Mouse (Mus musculus): ENCODE results near the gene Id4. TPM values are rescaled to one million over a fixed set of nuclear protein-coding genes. Genes with fewer than 3 reads are reported as not detected.

Id4 gene
- polyA plus RNA-seq, 1 experiment from 2014 or later, result 23.9 TPM

GRCm38 (mm10) chr13:48236865-48237264 lies 24.2 kb upstream of the Id4 start:
- 65% methylated on average over 7 of the region's 7 CpGs for WGBS
- H3K4me3 ChIP-seq (replicated peaks; ENCODE audit: low read depth, low read length), result no peak overlapping the region
- H3K27me3 ChIP-seq (ENCODE audit: insufficient read depth, low read length), result no peaks in the 10 kb centered on the region
- H3K4me2 ChIP-seq (ENCODE audit: low read length), result no peak overlapping the region
- no peak for TF ChIP-seq CTCF (IDR thresholded peaks at IDR 0.05; ENCODE audit: low read depth)
- H3K4me1 ChIP-seq (replicated peaks; ENCODE audit: insufficient read depth, low read length), result no peaks in the 10 kb centered on the region
- ATAC-seq (replicated peaks; ENCODE audit: low FRiP score, low read depth) (no peak), DNase-seq (ENCODE audit: low spot score) (no peak)
- H3K9ac ChIP-seq (ENCODE audit: low read depth, low read length), result no peak overlapping the region
- no peaks in the 10 kb centered on the region for H3K9me3 ChIP-seq (replicated peaks; ENCODE audit: low read length)
- no peak overlapping the region for H3K27ac ChIP-seq
- H3K36me3 ChIP-seq (ENCODE audit: insufficient read depth, low read length), result no peaks in the 10 kb centered on the region

GRCm38 (mm10) chr13:48237516-48237915 lies 23.5 kb upstream of the Id4 start:
- Histone ChIP-seq H3K4me1 (replicated peaks; ENCODE audit: insufficient read depth, low read length) (no peaks in the 10 kb centered on the region), H3K36me3 (ENCODE audit: insufficient read depth, low read length) (no peaks in the 10 kb centered on the region), H3K27ac (no peak overlapping the region), H3K4me2 (ENCODE audit: low read length) (no peak overlapping the region), H3K9ac (ENCODE audit: low read depth, low read length) (no peak overlapping the region), H3K4me3 (replicated peaks; ENCODE audit: low read depth, low read length) (no peak overlapping the region), H3K9me3 (replicated peaks; ENCODE audit: low read length) (no peaks in the 10 kb centered on the region), H3K27me3 (ENCODE audit: insufficient read depth, low read length) (no peaks in the 10 kb centered on the region)
- peak; percentile 69 for TF ChIP-seq CTCF (IDR thresholded peaks at IDR 0.05; ENCODE audit: low read depth)
- DNase-seq (ENCODE audit: low spot score) (peak; percentile 56), ATAC-seq (replicated peaks; ENCODE audit: low FRiP score, low read depth) (no peak)
- WGBS, result 12% methylated on average over 4 of the region's 4 CpGs

GRCm38 (mm10) chr13:48245235-48246012 lies 15.6 kb upstream of the Id4 start:
- ATAC-seq (replicated peaks; ENCODE audit: low FRiP score, low read depth) (no peak), DNase-seq (ENCODE audit: low spot score) (peak; percentile 77)
- no peaks in the 10 kb centered on the region for H3K9me3 ChIP-seq (replicated peaks; ENCODE audit: low read length)
- no peak overlapping the region for H3K4me2 ChIP-seq (ENCODE audit: low read length)
- no peak for TF ChIP-seq CTCF (IDR thresholded peaks at IDR 0.05; ENCODE audit: low read depth)
- no peak overlapping the region for H3K27ac ChIP-seq
- no peak overlapping the region for H3K9ac ChIP-seq (ENCODE audit: low read depth, low read length)
- no peaks in the 10 kb centered on the region for H3K4me1 ChIP-seq (replicated peaks; ENCODE audit: insufficient read depth, low read length)
- 19% methylated on average over 5 of the region's 5 CpGs for WGBS
- no peaks in the 10 kb centered on the region for H3K36me3 ChIP-seq (ENCODE audit: insufficient read depth, low read length)
- H3K4me3 ChIP-seq (replicated peaks; ENCODE audit: low read depth, low read length), result no peak overlapping the region
- no peaks in the 10 kb centered on the region for H3K27me3 ChIP-seq (ENCODE audit: insufficient read depth, low read length)

GRCm38 (mm10) chr13:48252559-48252958 lies 8.5 kb upstream of the Id4 start:
- Histone ChIP-seq H3K9me3 (replicated peaks; ENCODE audit: low read length) (no peaks in the 10 kb centered on the region), H3K4me1 (replicated peaks; ENCODE audit: insufficient read depth, low read length) (no peaks in the 10 kb centered on the region), H3K9ac (ENCODE audit: low read depth, low read length) (no peak overlapping the region), H3K27ac (no peak overlapping the region), H3K27me3 (ENCODE audit: insufficient read depth, low read length) (no peaks in the 10 kb centered on the region), H3K4me2 (ENCODE audit: low read length) (no peak overlapping the region), H3K4me3 (replicated peaks; ENCODE audit: low read depth, low read length) (no peak overlapping the region), H3K36me3 (ENCODE audit: insufficient read depth, low read length) (no peaks in the 10 kb centered on the region)
- no peak for TF ChIP-seq CTCF (IDR thresholded peaks at IDR 0.05; ENCODE audit: low read depth)
- DNase-seq (ENCODE audit: low spot score) (no peak), ATAC-seq (replicated peaks; ENCODE audit: low FRiP score, low read depth) (no peak)
- WGBS, result 55% methylated on average over 2 of the region's 2 CpGs

- whole genome bisulfite sequencing, result 93% methylated on average over 8 of the region's 8 CpGs
- no peaks in the 10 kb centered on the region; the same call in 1 of the 2 replicates for H3K27me3 ChIP-seq (ENCODE audit: insufficient read depth, low read length)
- H3K4me1 ChIP-seq (replicated peaks; ENCODE audit: insufficient read depth, low read length), result no peaks in the 10 kb centered on the region
- no peak overlapping the region for H3K27ac ChIP-seq
- no peak overlapping the region for H3K4me3 ChIP-seq (replicated peaks; ENCODE audit: low read depth, low read length)
- no peak overlapping the region for H3K4me2 ChIP-seq (ENCODE audit: low read length)
- no peaks in the 10 kb centered on the region for H3K9me3 ChIP-seq (replicated peaks; ENCODE audit: low read length)
- ATAC-seq (replicated peaks; ENCODE audit: low FRiP score, low read depth) (no peak), DNase-seq (ENCODE audit: low spot score) (no peak)
- TF ChIP-seq CTCF (IDR thresholded peaks at IDR 0.05; ENCODE audit: low read depth), result no peak
- no peak overlapping the region for H3K9ac ChIP-seq (ENCODE audit: low read depth, low read length)
- no peaks in the 10 kb centered on the region for H3K36me3 ChIP-seq (ENCODE audit: insufficient read depth, low read length)
These were observed 6.0 kb upstream of the Id4 start for GRCm38 (mm10) chr13:48255026-48255425.

GRCm38 (mm10) chr13:48261341-48262221 lies 553 bp downstream of the Id4 start:
- peak overlapping the region; percentile 87 for H3K4me3 ChIP-seq (replicated peaks; ENCODE audit: low read depth, low read length)
- H3K4me1 ChIP-seq (replicated peaks; ENCODE audit: insufficient read depth, low read length), result no peaks in the 10 kb centered on the region
- H3K36me3 ChIP-seq (ENCODE audit: insufficient read depth, low read length), result no peaks in the 10 kb centered on the region
- peak overlapping the region; percentile 85 for H3K4me2 ChIP-seq (ENCODE audit: low read length)
- peak; percentile 16 for ATAC-seq (replicated peaks; ENCODE audit: low FRiP score, low read depth)
- DNase-seq (ENCODE audit: low spot score), result peak; percentile 72
- H3K27ac ChIP-seq, result peak overlapping the region; percentile 89
- H3K9me3 ChIP-seq (replicated peaks; ENCODE audit: low read length), result no peaks in the 10 kb centered on the region
- WGBS, result under 1% methylated on average over 83 of the region's 98 CpGs
- peak overlapping the region; percentile 90 for H3K9ac ChIP-seq (ENCODE audit: low read depth, low read length)
- TF ChIP-seq CTCF (IDR thresholded peaks at IDR 0.05; ENCODE audit: low read depth), result no peak
- no peaks in the 10 kb centered on the region; the same call in 1 of the 2 replicates for H3K27me3 ChIP-seq (ENCODE audit: insufficient read depth, low read length)
